Mouse (Mus musculus) right cerebral cortex, postnatal 25 days (tissue): ENCODE results near the gene Cpa1.

ENCODE experiments used
- DNase-seq: peaks from one replicate; pipeline ENCODE4 v3.0.0; 2022

The Cpa1 gene

DNA sequence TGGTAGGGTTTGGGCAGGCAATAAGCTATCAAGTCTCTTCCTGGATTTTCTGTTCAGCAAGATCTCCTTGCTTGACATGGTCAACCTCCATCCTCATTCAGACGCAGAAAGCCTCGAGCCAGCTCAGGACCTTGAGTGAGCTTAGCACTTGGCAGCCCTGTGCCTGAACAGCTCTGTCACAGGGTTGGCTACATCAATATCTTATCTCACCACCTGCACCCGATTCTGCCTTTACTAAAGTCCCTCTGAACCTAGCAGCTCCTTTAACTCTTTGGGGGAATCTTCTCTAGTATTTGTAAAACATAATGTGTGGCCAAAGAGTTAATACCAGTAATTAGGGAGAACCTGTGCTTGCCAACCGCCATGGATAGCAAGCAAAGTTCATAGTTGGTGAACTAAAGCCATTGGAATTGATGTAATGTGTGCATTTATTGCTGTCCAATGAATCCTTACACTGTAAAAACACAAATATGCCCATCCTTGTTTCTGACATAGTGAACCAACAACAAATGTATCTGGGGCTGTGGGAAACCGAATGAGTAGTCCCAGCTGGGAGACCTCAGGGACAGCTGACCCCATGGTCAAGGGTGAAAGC, at the start of gene Cpa1:
TSS of gene Cpa1 (plus strand) at position 545 of the 595 bp plus-strand sequence.
- no peak for DNase-seq

DNA sequence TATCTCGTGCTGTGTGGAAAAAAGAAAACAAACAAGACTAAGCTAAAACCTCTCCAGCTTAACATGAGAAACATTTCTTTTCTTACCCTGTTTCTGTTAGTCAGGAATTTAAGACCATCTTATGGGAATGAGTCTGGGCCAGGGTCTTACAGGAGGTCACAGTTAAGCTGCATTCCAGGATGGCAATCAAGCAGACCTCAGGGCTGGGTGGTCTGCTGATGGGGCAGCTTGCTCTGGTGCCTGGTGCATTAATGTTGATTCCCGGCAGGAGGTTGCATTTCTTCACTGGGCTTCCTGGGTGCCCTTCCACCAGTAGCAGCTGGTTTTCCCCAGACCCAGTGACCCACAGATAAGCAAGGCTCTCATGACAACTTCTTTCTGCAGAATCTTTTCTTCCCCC, 49.2 kb upstream of the Cpa1 start:
- no peak for DNase-seq

DNA sequence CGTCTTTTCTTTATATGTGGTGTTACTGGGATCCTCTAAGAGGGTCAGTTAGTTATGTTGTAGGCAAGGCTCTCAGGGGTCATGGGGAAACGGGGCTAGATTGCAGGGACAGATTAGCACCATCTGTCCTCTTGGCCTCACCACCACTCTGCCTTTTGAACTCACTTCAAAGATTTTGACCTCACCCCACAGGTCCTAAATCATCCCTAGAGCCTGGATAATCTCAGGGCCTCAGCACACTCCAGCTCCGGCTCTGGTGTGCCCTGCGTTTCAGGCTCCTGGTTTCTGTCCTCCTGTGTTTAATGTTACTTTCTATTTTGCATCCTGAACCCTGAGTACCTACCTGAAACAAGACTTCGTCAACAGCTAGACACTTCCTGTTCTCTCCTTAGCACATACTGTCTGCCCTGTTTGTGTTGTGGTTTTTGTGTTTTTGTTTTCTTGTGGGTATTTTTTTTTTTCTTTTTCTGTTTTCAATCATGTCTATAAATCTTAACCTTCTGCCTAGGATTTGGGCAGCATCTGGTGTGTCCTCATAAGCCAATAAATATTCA, 47.1 kb upstream of the Cpa1 start:
- no peak for DNase-seq

DNA sequence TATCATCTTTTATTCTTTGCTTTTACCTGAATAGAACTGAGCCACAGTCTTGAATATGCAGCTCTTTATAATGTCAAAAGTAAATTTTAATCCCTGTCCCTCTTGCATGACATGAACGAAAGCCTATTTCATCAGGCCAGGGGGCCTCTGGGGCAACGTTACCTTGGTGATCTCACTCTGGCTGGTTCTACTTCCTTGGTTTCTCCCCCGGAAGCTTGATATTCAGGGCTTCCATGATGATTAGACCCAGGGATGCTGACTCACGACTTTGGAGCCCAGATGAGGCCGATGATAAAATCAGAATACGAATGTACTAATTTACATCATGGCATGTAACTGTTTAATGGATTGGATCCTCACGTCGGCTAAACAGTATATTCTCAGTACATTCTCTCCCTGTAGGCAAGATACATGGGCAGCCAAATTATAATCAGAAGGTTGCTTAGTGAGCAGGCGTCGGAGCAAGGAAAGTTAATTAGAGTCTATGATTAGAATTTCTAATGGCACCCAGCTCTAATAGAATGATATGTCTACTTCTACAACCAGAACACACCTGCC, 46.5 kb upstream of the Cpa1 start:
- no peak for DNase-seq

DNA sequence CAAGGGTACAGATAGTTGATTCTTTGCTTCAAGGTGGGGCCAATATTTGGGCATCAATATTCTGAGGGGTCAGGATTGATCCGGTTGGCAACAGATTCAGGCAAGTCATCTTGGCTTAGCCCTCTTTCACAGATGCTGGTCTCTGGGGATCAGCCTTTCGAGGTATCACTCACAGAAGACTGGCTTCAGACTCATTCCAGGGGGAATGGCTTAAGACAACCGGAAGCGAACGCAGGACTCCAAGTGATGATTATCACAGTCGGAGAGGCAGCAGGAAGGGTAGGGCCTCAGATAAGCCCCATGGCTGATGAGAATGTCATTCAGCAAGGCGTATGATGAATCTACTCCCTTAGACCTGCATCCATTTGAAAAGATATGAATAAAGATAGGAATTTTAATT, 44.7 kb upstream of the Cpa1 start:
- no peak for DNase-seq

DNA sequence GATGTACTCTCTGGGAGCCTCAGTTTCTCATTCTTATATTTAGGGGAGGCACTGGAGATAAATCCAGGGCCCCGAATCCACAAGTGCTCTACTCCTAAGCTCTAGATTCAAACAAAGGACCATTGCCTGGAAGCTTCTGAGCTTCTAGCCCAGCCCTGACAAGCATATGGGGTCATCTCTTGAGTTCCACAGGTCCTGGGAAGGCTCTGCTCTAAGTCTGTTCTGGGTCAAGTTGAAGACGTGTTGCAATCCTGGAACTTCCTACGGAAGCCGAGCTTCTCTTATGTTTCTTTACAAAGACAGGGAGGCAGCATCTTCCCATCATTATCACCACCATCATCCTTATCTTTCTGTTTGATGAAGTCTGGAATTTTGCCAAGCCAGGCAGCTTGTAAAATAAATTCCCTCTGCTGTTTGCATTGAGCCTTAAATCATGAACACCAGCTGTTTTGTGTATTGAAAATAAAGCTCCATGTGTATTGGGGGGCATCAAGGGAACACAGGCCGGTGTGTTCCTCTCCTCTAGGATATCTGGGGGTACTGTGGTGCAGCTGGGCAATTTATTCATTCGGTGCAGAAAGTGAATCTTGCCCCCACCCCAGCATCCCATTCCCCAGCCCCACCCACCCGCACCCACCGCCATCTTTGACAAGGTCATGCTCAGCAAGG, 42.7 kb upstream of the Cpa1 start:
- no peak for DNase-seq

DNA sequence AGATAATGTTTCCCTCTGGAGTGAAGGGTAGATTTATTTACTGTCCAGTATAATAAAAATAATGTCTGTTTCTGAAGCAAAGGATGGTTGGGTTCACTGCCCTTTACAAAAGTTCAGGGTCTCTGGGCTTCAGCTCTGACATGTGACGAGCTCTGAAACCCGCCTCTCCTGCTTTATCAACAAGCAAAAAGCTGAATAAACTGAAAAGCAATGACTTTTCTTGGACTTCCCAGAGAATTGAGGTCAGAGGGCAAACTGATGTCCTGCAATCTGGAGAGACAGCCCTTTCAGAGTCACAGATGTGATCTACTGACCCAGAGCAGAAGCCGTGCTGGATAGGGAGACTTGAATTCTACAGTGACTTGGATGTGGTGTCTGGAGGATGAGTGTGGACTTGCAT, 39.0 kb upstream of the Cpa1 start:
- DNase-seq = no peak

DNA sequence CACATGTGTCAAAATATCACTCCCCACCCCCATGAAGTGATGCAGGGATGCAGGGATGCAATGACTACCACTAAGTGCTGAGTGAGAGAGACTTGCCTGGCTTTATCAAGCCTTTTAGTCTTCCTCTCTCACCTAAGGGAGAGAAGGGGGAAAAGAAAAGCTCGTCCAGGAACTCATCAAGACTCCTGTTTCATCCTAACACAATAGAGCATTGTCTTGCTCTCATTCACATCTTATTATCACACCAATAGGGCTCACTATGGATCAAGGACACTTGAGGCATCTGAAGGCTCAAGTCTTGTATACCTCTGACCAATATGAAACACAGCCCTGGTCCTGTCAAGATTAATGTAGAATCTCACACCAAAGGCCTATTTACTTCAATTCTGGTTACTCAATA, 38.0 kb upstream of the Cpa1 start:
- DNase-seq = no peak

DNA sequence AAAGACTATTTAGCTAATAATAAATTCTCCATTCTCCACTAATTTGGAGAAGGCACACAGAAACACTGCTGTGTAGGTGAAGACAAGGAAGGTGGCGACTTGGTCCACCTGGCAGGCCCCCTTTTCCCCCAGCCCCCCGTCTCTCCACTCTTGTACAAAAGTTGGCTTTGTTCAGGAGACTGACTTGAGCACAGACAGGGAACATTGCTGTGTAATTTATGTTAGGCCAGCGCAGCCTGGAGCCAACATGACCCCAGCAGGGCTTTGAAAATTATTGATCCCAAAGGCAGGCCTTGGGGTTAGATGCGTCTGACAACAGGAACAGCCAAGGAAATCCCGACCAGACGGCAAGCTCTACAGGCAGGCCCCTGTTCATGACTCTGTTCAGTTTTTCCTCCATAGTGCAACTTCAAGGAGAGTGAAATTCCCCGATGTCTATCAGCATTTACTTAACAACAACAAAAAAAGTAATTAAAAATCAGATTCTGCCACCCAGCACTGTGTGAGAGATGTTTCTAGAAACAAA, 34.6 kb upstream of the Cpa1 start:
- DNase-seq = no peak

DNA sequence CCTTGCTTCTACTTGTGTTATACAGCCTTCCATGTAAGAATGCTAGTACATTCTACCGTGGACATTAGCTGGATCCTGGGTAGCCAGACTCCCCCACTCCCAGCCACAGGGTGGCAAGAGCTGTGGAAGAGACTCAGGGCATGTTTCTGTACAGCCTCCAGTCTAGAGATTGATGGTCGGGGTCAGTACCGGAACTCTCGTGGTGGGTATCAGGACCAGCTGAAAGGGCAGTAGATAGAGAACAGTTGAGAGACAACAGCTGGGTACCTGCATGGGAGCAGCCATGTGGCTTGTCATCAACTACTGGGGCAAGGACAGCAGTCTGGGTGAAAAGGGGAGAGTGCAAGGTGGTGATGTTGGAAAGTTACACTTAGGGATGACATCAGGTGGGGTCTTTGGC, 33.9 kb upstream of the Cpa1 start:
- DNase-seq = no peak

DNA sequence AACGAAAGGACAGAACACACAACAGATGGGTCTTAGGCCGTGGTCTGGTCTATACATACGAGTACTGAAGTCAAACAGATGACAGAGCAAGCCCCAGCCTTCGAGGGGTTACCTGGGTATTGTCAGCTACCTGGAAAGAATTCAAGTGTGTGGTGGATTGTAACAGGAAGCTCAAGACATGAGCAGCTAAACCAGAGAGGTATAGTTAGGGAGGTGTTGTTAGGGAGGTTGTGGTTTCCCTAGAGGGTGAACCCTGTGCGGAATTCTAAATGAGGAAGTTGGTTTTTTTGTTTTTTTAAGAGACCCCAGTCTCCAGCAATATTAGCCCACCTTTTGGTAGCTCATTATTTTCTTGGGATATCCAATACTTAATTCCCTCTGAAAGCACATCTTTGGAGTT, 33.3 kb upstream of the Cpa1 start:
- no peak for DNase-seq

DNA sequence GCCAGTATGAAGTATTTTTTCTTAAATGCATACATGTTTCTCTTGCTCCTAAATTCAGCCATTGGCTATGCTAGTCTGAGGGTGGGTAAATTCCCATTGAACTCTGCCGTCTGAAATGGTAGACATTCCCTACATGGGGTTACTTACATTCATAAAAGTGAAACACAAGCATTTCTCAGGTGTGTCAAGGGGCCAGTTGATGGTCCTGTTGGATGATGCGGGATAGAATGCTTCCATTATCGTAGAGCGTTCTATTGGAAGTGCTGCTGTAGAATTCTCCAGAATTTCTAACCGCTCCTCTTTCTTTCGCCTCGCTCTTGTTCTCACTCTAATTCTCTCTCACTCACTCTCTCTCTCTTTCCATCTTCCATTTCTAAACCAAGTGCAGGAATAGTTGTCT, 28.3 kb upstream of the Cpa1 start, which contains the start of gene Cpa5:
TSS of gene Cpa5 (plus strand) at position 301 of the 400 bp plus-strand sequence.
- no peak for DNase-seq

DNA sequence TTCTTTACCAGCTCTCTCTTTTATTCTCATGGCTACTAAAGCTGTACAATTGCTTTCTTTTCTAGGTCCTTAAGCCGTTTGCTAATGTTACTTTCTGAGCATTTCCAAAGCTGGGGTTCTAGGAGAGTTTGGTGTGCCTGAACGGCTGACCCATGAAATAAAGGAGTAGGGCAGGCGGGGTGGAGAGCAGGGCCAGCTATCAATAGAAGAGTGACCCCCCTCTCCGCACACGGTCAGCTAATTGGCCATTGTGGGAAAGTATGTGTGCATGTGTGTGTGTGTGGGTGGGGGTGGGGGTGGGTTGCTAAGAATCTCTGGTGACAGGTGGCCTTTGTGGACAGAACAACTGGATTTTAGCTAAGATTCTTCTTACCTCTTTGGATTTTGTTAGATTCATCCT, 27.8 kb upstream of the Cpa1 start:
- DNase-seq = no peak

DNA sequence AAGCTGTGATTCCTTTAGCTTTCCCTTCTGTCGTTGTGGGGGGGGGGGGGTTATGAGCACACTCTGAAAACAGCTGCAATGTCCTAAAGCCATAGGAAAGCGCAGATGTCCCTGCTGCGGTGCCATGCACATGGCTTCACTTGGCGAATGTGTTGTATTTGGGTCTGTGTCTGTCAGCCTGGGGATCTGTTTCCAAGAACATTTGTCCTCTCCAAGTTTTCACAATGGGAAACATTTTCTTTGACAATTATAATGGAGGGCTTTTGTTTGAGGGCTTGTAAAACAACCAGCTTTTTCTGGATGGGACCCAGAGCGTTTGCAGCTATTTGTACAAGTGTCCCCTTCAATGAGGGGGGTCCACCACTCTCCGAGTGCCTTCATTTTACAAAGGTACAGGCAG, 24.8 kb upstream of the Cpa1 start:
- no peak for DNase-seq

DNA sequence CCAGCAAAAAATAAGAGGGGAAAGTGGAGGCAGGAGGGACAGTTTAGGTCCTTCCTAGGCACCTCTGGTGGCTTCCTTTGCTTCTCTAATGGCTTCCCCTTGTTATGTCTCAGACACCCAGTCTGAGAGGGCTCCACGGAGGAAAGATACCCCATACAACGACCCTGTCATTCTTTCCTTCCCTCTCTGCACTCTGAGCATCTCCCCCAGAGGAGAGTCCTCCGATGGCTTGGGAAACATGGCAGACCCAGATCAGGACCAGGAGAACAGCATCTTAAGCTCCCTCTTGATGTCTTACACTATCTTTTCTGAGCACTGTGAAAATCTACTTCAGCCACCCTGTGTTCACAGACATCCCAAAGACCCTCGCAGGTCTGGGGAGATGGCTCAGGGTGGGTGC, 23.3 kb upstream of the Cpa1 start:
- no peak for DNase-seq

DNA sequence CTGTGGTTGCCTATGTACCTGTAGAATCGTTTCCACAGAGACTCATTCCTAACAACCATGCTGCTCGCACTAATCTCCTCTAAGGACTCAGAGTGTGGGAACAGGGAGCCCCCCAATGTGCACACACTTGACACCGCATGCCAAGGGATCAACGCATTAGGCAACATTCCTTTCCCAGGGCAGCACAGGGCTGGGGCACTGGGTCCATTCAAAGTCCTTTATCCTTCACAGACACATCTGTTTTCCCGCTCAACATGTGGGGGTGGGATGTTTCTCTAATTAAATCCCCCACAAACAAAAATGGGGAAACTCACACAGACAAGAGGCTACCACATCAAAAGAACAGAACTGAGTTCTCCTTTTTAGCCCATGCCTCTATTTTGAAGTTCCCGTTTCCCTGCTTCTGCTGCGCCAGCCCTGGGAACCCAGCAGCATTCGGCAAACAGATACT, 22.5 kb upstream of the Cpa1 start:
- DNase-seq = no peak

DNA sequence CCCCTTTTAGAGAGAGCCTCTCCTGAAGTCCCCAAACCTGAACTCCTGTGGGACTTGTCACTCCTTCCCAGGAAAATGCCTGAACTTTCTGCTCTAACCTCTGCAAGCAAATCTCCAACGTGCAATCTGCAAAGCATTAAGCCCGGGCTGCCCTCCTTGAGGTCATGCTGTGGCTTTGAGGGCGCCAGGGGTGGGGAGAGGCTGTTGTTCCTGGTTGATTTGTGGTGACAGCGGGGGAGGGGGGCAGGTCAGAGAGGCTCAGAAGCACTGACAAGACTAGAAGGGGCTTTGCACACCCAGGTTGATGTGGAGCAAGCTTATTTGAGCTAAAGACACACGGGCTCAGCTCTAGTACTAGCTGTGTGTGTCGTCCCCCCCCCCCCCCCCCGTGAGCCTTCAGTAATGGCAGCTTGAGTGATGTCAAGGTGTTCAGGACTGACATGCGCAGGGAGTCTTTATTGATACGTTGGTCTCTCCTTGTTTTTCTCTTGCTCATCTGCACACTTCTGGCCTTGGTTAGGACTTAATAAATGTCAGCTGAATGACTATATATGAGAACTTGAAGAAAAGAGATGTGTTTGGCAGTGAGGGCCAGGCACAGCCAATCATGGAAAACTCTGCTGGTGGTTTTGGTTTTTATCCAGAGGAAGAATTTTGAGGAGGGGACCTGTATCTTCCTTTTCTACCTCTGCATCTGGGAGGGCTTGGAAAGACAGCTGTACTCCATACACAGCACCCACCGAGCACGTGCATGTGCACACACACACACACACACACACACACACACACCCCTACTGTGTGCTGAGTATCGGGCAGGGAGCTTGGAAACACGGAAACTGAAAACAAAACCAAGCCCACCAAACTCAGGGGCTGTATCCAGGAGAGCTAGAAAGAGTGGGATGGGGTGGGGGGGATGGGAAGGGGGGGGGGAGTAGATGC, 21.7 kb upstream of the Cpa1 start:
- no peak for DNase-seq

DNA sequence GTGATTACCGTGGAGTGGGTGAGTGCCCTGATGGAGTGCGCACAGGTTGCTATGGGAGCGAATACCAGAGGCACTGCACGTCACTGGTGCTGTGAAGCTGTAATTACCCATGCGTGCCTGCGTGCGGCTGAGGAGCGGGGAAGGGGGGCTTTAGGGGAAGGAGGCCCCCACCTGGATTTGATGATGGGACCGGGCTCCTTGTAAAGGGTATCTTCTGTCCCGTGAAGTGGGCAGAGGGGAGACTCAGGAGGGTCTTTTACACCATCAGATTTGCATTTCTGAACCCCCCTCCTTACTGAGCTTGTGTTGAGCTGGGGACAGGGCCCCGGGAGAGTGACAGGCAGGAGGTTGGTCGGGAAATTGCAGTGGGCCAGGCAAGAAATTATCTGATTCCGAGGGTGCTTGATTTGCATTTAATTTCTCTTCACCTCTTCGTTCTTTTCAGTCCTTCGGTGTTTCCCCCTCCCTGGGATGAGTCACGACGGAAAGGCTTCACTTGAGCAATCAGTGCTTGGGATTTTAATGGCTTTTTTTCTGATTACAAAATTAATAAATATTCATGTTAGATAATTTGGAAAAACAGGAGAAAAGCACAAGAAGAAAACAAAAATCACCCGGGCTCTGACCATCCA, 20.9 kb upstream of the Cpa1 start:
- peak; percentile 68 for DNase-seq

DNA sequence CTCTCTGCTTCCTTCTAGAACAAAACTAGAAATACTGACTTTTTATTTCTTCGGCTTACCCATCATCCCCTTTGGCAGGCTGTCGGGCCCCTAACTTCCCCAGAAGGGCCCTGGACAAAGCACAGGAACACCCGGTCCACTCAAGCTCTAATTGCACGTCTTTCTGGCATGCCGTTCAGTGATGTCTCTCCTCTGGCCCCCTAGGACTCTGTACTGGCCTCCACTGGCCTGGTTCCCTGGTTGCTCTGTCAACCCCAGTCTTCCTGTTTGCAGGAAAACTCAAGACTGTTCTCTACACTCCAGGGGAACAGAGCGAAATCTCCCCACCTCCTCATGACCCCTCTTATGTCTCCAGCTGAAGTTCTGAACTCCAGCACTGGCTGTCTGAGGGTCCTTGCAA, 20.3 kb upstream of the Cpa1 start:
- no peak for DNase-seq

DNA sequence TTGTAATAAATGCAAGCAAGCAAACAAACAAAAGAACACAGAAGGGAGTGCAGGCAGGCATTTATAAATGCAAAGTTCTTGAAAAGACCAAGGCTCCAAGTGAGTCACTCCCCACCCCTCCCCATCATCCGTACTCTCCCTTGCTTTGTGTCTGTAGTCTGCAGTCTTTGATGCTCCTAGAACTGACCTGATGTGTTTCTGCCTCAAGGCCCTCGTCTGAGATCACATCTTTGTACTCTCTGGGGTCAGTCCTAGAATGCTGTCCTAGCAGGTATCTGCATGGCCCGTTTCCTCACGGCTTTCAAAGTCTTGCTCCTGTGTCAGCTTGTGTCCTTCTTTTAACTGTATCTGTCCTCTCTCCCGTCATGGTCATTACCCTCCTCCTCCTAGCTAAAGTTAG, 19.4 kb upstream of the Cpa1 start:
- no peak for DNase-seq

DNA sequence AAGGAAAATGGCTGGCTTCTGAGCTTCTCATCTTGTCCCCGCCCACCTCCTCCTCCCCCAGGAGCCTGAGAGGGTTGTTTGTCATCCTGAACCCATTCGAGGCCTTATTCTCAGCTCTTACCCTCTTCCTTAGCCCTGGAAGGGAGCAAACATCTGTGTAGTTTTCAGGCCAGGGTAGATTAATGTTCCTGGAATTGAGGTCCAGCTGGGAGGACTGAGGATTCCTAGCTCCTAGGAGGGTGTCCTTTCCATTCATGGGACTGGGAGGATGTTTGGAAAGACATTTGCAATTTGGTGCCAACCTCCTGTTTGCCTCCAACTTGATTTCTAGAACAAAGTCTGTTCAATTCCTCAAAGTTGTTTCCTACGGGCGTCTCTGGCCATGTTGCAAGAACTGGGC, 18.4 kb upstream of the Cpa1 start:
- no peak for DNase-seq

DNA sequence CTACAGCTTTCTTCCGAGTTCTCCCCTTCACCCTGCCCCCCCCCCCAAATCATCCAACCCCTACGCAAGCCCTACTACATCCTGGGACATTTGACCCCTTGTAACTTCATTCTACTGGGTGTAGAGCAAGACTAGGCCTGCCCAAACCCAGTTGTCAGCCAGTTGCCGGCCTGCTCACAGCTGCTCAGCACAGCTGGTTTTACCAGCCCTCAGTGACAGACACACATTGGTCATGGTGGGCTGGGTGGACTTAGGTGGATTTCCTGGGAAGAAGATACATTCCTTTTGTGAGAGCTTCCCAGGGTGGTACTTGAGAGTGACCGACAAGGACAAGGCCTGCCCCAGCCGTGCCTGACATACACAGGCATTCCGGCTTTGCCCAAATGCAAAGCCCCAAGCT, 18.0 kb upstream of the Cpa1 start:
- DNase-seq = no peak

DNA sequence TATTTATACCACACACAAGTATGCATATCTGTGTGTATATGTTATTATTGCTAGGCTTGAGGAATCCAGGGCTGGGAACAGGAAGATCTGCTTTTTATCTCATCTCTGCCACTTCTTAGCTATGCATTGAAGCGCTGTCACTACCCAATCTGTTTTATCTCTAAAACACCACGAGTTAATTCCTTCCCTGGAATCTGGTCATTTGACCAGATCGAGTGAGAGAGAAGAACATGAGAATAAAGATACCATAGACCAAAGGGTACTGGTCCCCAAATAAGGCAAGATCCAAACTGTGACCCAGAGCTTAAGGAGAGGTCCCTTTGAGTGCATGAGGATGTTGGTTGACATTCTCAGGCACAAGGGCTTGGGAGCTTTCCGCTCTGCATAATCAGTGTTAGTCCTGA, 17.0 kb upstream of the Cpa1 start:
- no peak for DNase-seq
